Mouse (Mus musculus) liver, adult 2 months (tissue): ENCODE data around the gene Kif26b.

Experiments
- CTCF ChIP-seq: fragments of 200-500 bp; IDR thresholded peaks from 2 replicates; pipeline ENCODE4 v1.5.1; 2011; ENCODE audit warnings: low read depth, low read length, control low read depth
- POLR2A ChIP-seq: fragments of 200-500 bp; IDR thresholded peaks from 2 replicates; pipeline ENCODE4 v1.6.1; 2011; ENCODE audit warnings: low read length, control low read depth; ENCODE audit not compliant: insufficient read depth; ENCODE audit errors: extremely low read depth

DNA sequence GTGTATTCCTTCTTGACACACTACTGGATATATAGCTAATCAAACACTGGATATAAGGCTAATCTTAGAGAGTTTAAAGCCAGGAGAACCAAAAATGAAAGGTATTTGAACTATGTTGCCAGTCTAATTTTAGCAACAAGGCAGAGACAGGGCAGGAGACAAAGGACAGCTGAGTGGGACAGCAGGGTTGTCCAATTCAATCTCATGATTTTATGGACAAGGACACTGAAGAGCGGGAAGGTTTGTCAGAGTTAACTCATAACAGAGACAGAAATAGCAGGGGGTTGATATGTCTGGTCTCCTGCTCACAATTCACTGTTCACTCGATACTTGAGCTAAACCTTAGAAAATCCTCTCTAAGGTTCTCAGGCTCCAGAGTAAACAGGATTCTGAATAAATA is 187.5 kb downstream of the Kif26b start:
- TF ChIP-seq CTCF (no peak), POLR2A (no peak)
